Mouse (Mus musculus): ENCODE results near the gene Pex5.

DNA sequence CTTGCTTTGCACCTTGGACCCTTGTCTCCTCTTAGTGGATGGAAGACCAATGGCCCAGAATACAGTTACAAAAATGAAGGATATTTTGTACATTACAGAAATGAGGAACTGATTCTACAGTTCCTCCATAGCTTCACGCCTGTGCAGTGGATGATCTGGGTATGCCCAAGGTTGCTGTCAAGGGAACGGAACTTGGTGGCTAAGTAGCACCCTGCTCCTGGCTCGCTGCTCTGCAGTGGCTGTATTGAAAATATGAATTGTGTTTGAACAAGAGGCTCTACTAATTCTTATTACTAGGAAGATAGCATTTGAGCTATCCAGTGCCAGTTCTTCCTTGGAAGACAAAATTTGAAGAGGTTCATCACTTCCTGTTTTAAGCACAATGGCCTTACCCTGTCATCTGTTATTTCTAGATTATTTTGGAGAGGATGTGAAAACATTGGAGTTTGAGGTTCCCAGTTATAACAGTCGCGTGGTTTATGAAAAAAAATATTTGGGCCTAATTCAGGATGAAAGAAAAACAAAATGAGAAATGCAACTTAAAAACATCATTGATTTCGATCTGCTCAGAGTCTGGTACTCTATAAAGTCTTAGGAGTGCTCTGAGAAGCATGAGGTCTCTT is 41.2 kb downstream of the Pex5 start:
- TF ChIP-seq CTCF (IDR thresholded peaks at IDR 0.05; ENCODE audit: low read depth, low read length) (no peak), POLR2A (IDR thresholded peaks at IDR 0.05; ENCODE audit: extremely low read depth, insufficient read depth, low read length) (no peak)
